Mouse (Mus musculus): ENCODE data around the gene Sf3b6.

DNA sequence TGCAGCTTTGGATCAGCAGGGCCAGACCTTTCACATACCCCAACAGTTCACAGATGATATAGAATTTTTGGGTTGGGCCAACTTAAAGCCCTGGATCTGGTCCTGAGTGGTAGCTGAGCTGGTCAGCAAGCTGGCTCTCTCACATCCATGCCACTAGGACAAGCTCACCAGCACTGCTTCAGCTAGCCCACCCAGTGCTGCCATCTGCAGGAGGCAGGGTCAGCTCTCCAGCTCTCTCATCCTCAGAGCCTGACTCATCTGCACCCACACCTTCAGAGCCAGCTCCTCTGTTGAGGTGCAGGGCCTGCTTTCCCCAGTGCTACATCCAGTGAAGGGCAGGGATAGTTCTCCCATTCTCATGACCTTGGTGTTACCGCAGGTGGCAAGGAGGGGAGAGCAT is 23.6 kb upstream of the Sf3b6 start:
- TF ChIP-seq MAFK (IDR thresholded peaks at IDR 0.05; ENCODE audit: insufficient read depth, low read depth, low read length) (no peak), CHD2 (IDR thresholded peaks at IDR 0.05; ENCODE audit: low read depth, low read length) (no peak), ZNF384 (IDR thresholded peaks at IDR 0.05; ENCODE audit: low read depth, low read length) (no peak), HCFC1 (IDR thresholded peaks at IDR 0.05; ENCODE audit: borderline replicate concordance, insufficient read depth, low read length) (no peak), ZC3H11A (IDR thresholded peaks at IDR 0.05; ENCODE audit: borderline replicate concordance, low read depth, low read length) (no peak)

Data from ES-E14 (cell line).